Mouse (Mus musculus) forebrain, postnatal 0 days (tissue): ENCODE data around the gene Pam. TPM values are rescaled to one million over a fixed set of nuclear protein-coding genes. Genes with fewer than 3 reads are reported as not detected.

Source experiments
- ATAC-seq: fragments of 200-750 bp; cut with Nextera tagmentation; 2 replicates; pipeline ENCODE4 v1.8.0; 2017; ENCODE audit warnings: mild to moderate bottlenecking, moderate library complexity
- DNase-seq: peaks from one replicate; pipeline ENCODE4 v3.0.0-alpha.2; 2015
- H3K27ac ChIP-seq: fragments of 300-500 bp; sonication (generic); 2 replicates; pipeline ENCODE4 v1.5.1; 2014; ENCODE audit warnings: low read depth, mild to moderate bottlenecking, antibody characterized with exemption, low read length, moderate library complexity, mixed read lengths
- H3K27me3 ChIP-seq: fragments of 300-500 bp; sonication (generic); 2 replicates; pipeline ENCODE4 v1.6.1; 2014; ENCODE audit warnings: mild to moderate bottlenecking, low read length, mixed read lengths; ENCODE audit not compliant: insufficient read depth
- H3K36me3 ChIP-seq: fragments of 300-500 bp; sonication (generic); 2 replicates; pipeline ENCODE4 v1.6.1; 2014; ENCODE audit warnings: mild to moderate bottlenecking, moderate library complexity; ENCODE audit not compliant: insufficient read depth
- H3K4me1 ChIP-seq: fragments of 300-500 bp; sonication (generic); 2 replicates; pipeline ENCODE4 v1.6.1; 2014; ENCODE audit warnings: antibody characterized with exemption; ENCODE audit not compliant: insufficient read depth
- H3K4me2 ChIP-seq: fragments of 300-500 bp; sonication (generic); 2 replicates; pipeline ENCODE4 v1.6.1; 2014; ENCODE audit warnings: low read depth, mild to moderate bottlenecking, moderate library complexity
- H3K4me3 ChIP-seq: fragments of 300-500 bp; sonication (generic); 2 replicates; pipeline ENCODE4 v1.5.1; 2014; ENCODE audit warnings: low read depth, low read length, mixed read lengths
- H3K9ac ChIP-seq: fragments of 300-500 bp; sonication (generic); 2 replicates; pipeline ENCODE4 v1.6.1; 2014; ENCODE audit warnings: mild to moderate bottlenecking
- H3K9me3 ChIP-seq: fragments of 300-500 bp; sonication (generic); 2 replicates; pipeline ENCODE4 v1.6.1; 2016; ENCODE audit warnings: low read length
- CTCF ChIP-seq: sonication (generic); IDR thresholded peaks from 2 replicates; pipeline ENCODE4 v1.5.1; 2016; ENCODE audit warnings: antibody characterized with exemption, control low read depth, low read depth
- WGBS: fragments of 180-500 bp; shearing (Covaris S2); extraction: QIAGEN DNeasy Blood & Tissue Kit; methylation state at CpG from one replicate; pipeline ENCODE4 v1.1.7; 2014; 5-methylcytosine and 5-hydroxymethylcytosine counted together
- polyA plus RNA-seq: library from polyadenylated mRNA; unstranded; fragments of >200 nt; fragmentation: Nextera tagmentation; extraction: Ambion mirVana; gene quantifications from 2 replicates; pipeline ENCODE4 v1.2.1, GENCODE M21; 2015
- total RNA-seq: library from RNA; depleted of rRNA; stranded (reverse); fragments of >200 nt; gene quantifications from 2 replicates; pipeline ENCODE4 v1.2.3, GENCODE M21; 2014; rRNA removed

Pam gene
- total RNA-seq (89.1 and 93.3 TPM in 2 replicates), polyA plus RNA-seq (37.8 and 43.7 TPM in 2 replicates)

GRCm38 (mm10) chr1:98095246-98095990, at the start of gene Pam:
Pam (minus strand) TSS chr1:98095646.
- no peaks in the 10 kb centered on the region for H3K9me3 ChIP-seq
- peak within 1 kb of the TSS; percentile 88 for H3K4me2 ChIP-seq
- peak within 1 kb of the TSS; percentile 73 for H3K4me3 ChIP-seq
- H3K9ac ChIP-seq: peak within 1 kb of the TSS; percentile 82
- under 1% methylated on average over 54 of the region's 82 CpGs for WGBS
- TF ChIP-seq CTCF: no peak
- DNase-seq (peak; percentile 78), ATAC-seq (peak; percentile 92)
- no peaks in the 10 kb centered on the region for H3K27me3 ChIP-seq
- H3K4me1 ChIP-seq: 0 out of 2 replicates have a peak, but pooled peaks cover 7% of the 10 kb centered on the region
- no peaks in the 10 kb centered on the region for H3K36me3 ChIP-seq
- H3K27ac ChIP-seq: peak within 1 kb of the TSS; percentile 83

DNA sequence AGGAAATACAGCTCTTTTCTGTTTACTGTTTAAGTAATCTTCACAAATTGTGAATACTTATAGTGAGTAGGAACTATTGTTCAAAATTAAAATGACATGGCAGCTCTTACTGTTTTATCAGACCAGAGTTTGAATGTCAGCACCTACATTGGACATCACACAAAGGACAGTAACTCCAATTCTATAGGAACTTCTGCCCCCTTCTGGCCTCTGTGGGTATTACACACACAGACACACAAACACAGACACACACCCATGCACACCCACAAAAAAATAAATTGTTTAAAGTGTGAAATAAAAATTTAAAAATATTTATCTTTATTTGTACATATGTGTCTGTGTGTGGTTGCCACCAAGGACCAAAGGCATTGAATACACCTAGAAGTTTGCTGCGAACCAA, 49.4 kb upstream of the Pam start:
- ATAC-seq: no peak
- 100% methylated on average over 1 of the region's 1 CpGs for WGBS
- 0 out of 2 replicates have a peak, but pooled peaks have one; percentile 7 for TF ChIP-seq CTCF

DNA sequence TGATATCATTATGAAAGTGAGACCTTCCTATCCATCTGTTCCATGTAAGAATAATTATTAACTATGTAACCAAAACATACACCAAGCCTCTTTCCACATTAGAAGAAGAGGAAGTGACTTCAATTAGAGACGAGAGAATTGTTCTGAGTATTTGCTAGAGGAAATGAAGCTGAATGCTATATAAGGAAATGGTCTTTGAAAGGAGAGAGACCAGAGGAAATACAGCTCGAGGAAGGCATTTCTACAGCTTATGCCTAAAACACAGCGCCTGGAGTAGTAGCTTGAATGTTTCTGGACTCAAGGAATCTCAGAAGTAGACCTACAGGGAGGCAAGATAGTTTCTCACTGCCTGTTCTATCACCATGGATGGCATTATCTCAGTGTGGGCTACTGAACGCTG, 35.8 kb upstream of the Pam start:
- WGBS: 84% methylated on average over 4 of the region's 4 CpGs

More for the DNA sequence above, 49.4 kb upstream of the Pam start:
- Histone ChIP-seq H3K4me2 (no peak overlapping the region), H3K9ac (no peak overlapping the region), H3K9me3 (no peaks in the 10 kb centered on the region), H3K4me3 (no peak overlapping the region), H3K4me1 (no peaks in the 10 kb centered on the region), H3K36me3 (no peaks in the 10 kb centered on the region), H3K27ac (no peak overlapping the region), H3K27me3 (no peaks in the 10 kb centered on the region)
- no peak for DNase-seq

GRCm38 (mm10) chr1:98129561-98130347, 34.3 kb upstream of the Pam start:
- no peak for TF ChIP-seq CTCF
- Histone ChIP-seq H3K4me1 (no peaks in the 10 kb centered on the region), H3K9me3 (no peaks in the 10 kb centered on the region), H3K27ac (no peak overlapping the region), H3K4me3 (no peak overlapping the region), H3K9ac (no peak overlapping the region), H3K4me2 (no peak overlapping the region), H3K36me3 (no peaks in the 10 kb centered on the region), H3K27me3 (no peaks in the 10 kb centered on the region)
- WGBS: 90% methylated on average over 3 of the region's 3 CpGs
- no peak for DNase-seq
- ATAC-seq: no peak

More for the DNA sequence above, 35.8 kb upstream of the Pam start:
- ATAC-seq: no peak
- Histone ChIP-seq H3K4me3 (no peak overlapping the region), H3K27me3 (no peaks in the 10 kb centered on the region), H3K9ac (no peak overlapping the region), H3K4me1 (no peaks in the 10 kb centered on the region; the same call in 1 of the 2 replicates), H3K36me3 (no peaks in the 10 kb centered on the region), H3K4me2 (no peak overlapping the region), H3K27ac (no peak overlapping the region), H3K9me3 (no peaks in the 10 kb centered on the region)
- no peak for TF ChIP-seq CTCF
- DNase-seq: no peak

DNA sequence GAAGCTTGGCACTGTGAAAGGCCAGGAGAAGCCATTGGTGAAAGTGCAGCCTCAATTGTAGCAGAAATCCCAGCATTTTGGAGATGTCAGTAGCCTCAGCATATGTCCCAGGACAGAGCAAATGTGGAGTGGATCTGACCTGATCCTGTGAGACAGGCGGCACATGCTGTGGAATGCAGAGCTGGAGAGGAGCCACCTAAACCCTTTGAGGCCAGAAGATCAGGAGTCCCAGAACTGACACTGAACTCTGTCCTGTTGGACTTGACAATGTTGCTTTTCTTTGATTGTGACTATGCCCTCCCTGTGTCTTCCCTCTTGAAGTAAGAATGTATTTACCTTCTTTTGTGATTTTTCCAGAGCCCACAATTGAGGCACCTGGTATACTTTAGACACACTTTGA, 33.7 kb upstream of the Pam start:
- H3K9me3 ChIP-seq: no peaks in the 10 kb centered on the region
- no peak overlapping the region for H3K4me2 ChIP-seq
- H3K36me3 ChIP-seq: no peaks in the 10 kb centered on the region
- no peak for DNase-seq
- no peak for ATAC-seq
- H3K9ac ChIP-seq: no peak overlapping the region
- H3K4me3 ChIP-seq: no peak overlapping the region
- H3K27me3 ChIP-seq: no peaks in the 10 kb centered on the region
- WGBS: 81% methylated on average over 1 of the region's 1 CpGs
- TF ChIP-seq CTCF: no peak
- no peaks in the 10 kb centered on the region for H3K4me1 ChIP-seq
- H3K27ac ChIP-seq: no peak overlapping the region

DNA sequence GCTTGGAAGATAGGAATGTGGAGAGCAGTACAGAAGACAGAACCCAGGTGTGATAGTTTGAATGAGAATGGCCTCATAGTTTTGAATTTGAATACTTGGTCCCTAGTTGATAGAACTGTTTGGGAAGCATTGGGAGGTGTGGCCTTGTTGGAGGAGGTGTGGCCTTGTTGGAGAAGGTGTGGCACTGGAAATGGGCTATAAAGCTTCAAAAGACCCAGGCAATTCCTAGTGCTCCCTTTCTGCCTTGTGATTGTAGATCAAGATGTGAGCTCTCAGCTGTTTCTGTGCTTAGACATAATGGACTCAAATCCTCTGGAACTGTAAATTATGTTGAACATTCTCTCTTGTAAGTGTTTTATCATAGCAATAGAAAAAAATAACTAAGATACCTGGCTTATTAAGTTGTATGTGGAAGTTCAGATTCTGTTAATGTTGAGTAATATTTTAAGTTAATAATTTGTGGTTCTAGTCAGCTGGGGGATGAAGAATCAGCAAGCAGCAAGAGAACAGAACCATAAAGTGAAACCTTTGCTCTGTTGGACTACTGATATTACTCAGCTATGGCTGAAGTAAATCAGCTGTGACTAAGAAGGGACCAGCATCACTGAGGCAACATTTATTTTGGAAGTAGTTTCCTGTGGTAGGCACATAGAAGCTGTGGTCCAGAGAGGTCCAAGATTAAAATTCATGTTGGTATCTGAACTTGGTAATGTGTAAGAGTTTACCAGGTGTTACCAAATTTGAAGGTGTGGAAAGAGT, 33.1 kb upstream of the Pam start:
- H3K4me2 ChIP-seq: no peak overlapping the region
- no peaks in the 10 kb centered on the region for H3K9me3 ChIP-seq
- no peaks in the 10 kb centered on the region for H3K4me1 ChIP-seq
- no peak for ATAC-seq
- no peak for DNase-seq
- no peak overlapping the region for H3K9ac ChIP-seq
- no peak for TF ChIP-seq CTCF
- no peak overlapping the region for H3K27ac ChIP-seq
- no peaks in the 10 kb centered on the region for H3K27me3 ChIP-seq
- H3K36me3 ChIP-seq: no peaks in the 10 kb centered on the region
- H3K4me3 ChIP-seq: no peak overlapping the region
